Mouse (Mus musculus) MN1 (cell line): ENCODE data around the gene Dirc2.

ENCODE experiments used
- DNase-seq: peaks from one replicate; pipeline ENCODE4 v3.0.0-alpha.2; 2016; ENCODE audit warnings: low spot score

Gene Dirc2

GRCm38 (mm10) chr16:35768785-35769642, at the start of gene Dirc2:
Gene Dirc2 (minus strand): TSS chr16:35769356.
- peak; percentile 71 for DNase-seq

- peak; percentile 69 for DNase-seq
Observed at GRCm38 (mm10) chr16:35817255-35818089, 48.3 kb upstream of the Dirc2 start.

DNA sequence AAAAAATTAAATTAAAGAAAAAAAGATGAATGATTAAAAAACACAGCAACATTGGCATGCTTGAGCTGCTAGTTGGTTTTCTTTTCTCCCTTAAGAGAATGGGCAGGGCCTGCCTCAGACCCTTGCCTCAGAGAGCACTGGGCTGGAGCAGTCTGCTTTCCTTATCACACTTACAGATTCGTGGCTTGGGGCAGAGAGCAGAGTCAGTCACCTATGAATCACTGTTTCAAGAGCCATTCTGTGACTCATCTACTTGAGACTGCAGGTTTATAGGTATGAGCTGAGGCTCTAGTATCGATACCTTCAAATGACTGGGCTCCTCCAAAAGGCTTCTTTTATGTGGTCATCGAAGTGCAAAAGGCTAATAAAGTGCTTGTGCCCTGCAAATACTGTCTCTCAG, 44.0 kb upstream of the Dirc2 start:
- DNase-seq: no peak

DNA sequence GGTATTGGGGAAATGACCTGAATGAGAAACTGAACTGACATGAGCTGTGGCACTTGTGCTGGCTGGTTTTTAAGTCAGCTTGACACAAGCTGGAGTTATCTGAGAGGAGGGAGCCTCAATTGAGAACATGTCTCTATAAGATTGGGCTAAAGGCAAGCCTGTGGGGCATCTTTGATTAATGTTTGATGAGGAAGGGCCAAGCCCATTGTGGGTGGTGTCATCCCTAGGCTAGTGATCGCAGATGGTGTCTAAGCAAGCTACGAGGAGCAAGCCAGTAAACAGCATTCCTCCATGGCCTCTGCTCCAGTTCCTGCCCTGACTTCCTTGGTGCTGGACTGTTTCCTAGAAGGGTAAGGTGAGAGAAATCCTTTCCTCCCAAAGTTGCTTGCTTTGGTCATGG, 39.7 kb upstream of the Dirc2 start:
- DNase-seq: no peak

GRCm38 (mm10) chr16:35807663-35807992, 38.5 kb upstream of the Dirc2 start:
- DNase-seq: no peak

GRCm38 (mm10) chr16:35806973-35807662, 38.0 kb upstream of the Dirc2 start:
- DNase-seq: no peak

DNA sequence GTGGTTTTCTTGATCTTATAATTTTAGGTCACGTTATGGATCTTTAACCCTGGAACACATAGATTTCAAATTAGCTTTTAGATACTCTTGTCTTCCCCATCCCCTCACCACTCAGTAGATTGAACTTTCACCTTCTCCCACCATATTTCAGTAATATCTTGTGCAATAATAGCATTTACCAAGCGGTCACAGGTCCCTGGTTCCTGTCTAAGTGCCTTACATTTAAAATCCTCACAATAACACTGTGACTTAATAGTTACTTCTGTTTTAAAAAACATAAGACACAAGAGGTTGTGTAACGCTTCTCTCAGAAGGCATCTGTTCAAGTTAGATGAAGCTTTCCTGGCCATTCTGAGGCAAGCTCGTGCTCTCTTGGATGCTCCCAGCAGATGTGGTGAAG, 34.6 kb upstream of the Dirc2 start:
- no peak for DNase-seq

DNA sequence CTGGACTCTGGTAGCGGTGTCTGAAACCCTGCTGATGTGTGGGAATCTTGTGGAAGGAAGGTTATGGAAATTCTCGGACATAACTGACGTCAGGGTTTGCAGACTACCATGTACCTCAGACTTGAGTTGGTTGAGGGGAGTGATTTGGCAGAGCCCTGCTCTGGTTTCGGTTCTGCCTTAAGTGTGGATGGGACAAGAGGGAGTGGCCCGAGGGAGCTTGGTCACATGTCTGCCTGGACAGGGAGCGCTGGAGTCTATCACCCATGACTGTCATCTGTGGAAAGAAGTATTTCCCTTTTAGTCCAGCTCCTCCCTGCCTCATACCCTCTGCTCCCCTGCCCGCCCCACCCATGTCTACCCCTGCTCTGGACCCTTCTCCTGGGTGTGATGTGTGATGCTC, 33.0 kb upstream of the Dirc2 start:
- no peak for DNase-seq

DNA sequence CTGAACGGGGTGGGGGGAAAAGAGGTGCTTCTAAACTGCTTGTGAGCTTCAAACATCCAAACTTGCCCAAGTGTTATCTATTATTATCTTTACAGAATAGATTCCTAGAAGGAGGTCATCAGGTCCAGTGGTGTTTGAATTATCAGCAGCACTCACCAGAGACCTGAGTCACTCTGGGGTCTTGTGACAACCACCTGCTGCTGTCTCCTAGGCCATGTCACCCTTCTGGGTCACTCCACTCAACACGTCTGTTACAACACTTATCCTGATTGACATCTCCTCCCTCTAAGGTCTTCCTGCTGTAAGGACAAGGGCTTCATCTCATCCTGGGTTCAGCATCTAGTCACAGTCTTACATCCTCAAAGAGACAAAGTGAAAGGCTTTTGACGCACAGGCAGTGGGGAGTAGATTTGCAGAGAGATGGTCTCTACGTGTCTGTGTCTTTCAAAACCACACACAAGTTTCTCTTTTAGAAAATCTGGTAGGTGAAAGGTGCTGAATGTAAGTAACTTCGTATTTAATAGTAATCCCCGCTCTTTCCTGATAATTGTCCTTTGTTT, 22.9 kb upstream of the Dirc2 start:
- no peak for DNase-seq

DNA sequence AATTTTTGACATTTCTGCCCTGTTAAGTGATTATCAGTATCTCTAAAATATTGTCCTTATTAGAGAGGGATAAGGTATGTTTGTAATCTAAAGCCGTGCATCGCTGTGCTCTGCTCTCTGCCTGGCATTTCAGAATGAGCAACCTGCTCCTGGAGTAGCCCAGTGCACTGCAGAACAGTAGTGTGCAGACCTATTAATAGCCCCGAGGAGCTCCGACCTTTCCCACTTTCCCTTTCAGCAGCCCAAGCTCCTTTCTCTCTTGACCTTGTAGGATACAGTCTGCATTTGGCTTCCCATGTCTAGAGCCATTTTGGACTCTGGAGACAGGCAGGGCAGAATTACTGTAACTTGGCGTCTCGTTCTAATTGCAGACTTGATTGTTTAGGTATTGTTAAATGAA, 19.2 kb upstream of the Dirc2 start:
- no peak for DNase-seq

GRCm38 (mm10) chr16:35787568-35788189, 18.5 kb upstream of the Dirc2 start:
- no peak for DNase-seq

DNA sequence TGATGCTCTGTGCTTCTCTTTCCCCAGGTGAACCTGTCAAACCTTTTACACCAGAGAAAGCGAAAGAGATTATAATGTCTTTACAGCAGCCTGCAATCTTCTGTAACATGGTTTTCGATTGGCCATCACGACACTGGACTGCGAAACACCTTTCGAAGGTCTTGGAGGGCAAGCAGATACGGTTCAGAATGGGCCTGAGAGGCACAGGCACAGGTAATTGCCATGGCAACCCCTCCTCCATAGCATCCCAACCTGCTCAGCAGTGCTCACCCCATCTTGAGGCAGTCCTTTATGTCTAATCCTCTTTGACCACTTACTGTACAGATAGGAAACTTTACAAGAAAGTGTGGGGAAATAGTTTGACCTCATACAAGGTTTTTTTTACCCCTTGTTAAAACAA, 18.0 kb upstream of the Dirc2 start:
- DNase-seq: no peak

- DNase-seq: no peak
Observed at GRCm38 (mm10) chr16:35784134-35784725, 15.1 kb upstream of the Dirc2 start.

DNA sequence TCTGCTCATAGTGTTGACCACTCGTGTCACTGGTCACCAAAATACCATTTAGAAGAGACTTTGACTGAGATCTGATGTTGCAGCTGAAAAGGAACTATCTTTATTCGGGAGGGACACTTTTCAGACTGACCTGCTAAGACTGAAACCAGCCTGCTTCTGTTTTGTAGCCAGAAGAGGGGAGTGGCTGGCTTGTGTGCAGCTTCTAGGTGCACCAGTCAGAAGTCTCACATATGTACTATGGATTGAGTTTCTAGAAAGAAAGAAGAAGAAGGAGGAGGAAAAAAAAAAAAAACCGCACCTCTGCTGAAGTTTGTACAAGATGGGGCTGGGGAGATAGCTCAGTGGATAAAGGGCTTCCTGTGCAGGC, 14.0 kb upstream of the Dirc2 start:
- no peak for DNase-seq

GRCm38 (mm10) chr16:35782451-35783206, 13.5 kb upstream of the Dirc2 start:
- DNase-seq: no peak

DNA sequence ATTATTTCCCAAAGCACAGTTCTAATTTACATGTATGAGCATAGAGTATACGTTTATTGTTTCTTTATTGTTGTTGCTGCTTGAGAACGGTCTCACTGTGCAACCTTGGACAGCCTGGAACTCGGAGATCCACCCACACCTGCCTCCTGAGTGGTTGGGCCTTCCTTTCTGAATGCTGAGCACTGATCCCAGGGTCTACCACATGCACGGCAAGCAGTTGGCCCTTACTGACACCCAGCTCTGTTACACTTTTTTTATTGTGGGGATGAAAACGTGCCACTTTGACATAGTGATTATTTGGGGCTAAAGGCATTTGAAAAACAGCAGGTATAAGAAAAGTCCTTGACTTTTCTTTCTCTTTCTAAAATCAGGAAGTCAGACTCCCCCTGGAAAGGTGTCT, 12.5 kb upstream of the Dirc2 start:
- no peak for DNase-seq

- no peak for DNase-seq
Observed at GRCm38 (mm10) chr16:35781096-35781495, 11.9 kb upstream of the Dirc2 start.

DNA sequence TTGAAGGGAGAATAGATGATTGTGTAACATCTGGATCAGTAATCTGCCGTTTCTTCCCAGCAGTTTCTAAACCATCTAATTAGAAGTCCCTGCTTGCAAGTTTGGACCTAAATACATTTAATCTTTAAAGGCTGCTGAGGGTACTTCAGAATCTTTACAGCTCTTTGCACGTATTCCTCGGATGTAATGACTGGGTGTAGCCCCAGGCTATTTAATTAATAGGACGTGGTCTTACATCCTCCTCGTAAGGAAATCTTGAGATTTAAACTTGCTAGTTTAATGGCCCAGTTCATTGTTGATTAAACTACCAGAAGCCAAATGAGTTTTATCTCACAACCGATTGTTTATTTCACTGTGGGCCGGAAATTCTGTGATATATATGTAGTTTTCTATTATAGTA, 10.5 kb upstream of the Dirc2 start:
- DNase-seq: no peak

DNA sequence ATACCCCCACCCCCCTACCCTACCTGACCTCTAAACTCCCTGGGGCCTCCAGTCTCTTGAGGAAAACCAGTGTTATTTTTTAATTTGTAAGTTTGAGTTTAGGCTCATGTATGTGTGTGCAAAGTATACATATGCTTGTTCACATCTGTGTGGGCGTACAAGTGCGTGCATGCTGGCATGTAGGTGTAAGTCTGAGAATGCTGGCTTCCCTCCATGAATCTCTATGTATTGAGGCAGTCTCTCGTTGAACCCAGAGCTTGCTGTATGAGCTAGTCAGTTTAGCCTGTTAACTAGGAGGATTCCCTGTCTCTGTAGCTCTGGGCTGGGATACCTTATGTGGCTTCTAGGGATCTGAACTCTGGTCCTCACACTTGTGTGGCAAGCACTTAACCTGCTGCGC, 8.6 kb upstream of the Dirc2 start:
- DNase-seq: no peak

- DNase-seq: no peak
Observed at GRCm38 (mm10) chr16:35776737-35777136, 7.6 kb upstream of the Dirc2 start.

GRCm38 (mm10) chr16:35775835-35776234, 6.7 kb upstream of the Dirc2 start:
- no peak for DNase-seq
